Mouse (Mus musculus) liver, adult 2 months (tissue): ENCODE results near the gene Tmem178b. TPM values are rescaled to one million over a fixed set of nuclear protein-coding genes. Genes with fewer than 3 reads are reported as not detected.

Experiments used
- DNase-seq: peaks from one replicate; pipeline ENCODE4 v3.0.0-alpha.2; 2011; ENCODE audit warnings: low read depth, low spot score; ENCODE audit errors: extremely low read depth
- H3K27ac ChIP-seq: fragments of 200-500 bp; replicated peaks from 2 replicates; pipeline ENCODE4 v1.5.1; 2012; ENCODE audit warnings: low read depth, mild to moderate bottlenecking, control low read depth, inconsistent platforms, low read length; ENCODE audit not compliant: insufficient read depth
- H3K27me3 ChIP-seq: fragments of 200-500 bp; 2 replicates; pipeline ENCODE4 v1.6.1; 2012; ENCODE audit warnings: mild to moderate bottlenecking, moderate library complexity, low read length, inconsistent platforms; ENCODE audit not compliant: control insufficient read depth, insufficient read depth
- H3K36me3 ChIP-seq: fragments of 200-500 bp; 2 replicates; pipeline ENCODE4 v1.6.1; 2012; ENCODE audit warnings: low read length, inconsistent platforms; ENCODE audit not compliant: control insufficient read depth, insufficient read depth
- H3K4me1 ChIP-seq: fragments of 200-500 bp; 2 replicates; pipeline ENCODE4 v1.6.1; 2011; ENCODE audit warnings: low read length; ENCODE audit not compliant: control insufficient read depth, insufficient read depth
- H3K4me3 ChIP-seq: fragments of 200-500 bp; 2 replicates; pipeline ENCODE4 v1.5.1; 2011; ENCODE audit warnings: low read depth, mild to moderate bottlenecking, control low read depth, low read length, moderate library complexity; ENCODE audit not compliant: insufficient read depth
- H3K79me2 ChIP-seq: fragments of 200-500 bp; 2 replicates; pipeline ENCODE4 v1.6.1; 2012; ENCODE audit warnings: inconsistent platforms, mild to moderate bottlenecking, low read length, moderate library complexity; ENCODE audit not compliant: control insufficient read depth, insufficient read depth
- H3K9ac ChIP-seq: fragments of 200-500 bp; 2 replicates; pipeline ENCODE4 v1.6.1; 2012; ENCODE audit warnings: low read depth, mild to moderate bottlenecking, control low read depth, inconsistent platforms, low read length
- CTCF ChIP-seq: fragments of 200-500 bp; IDR thresholded peaks from 2 replicates; pipeline ENCODE4 v1.5.1; 2011; ENCODE audit warnings: low read depth, low read length, control low read depth
- POLR2A ChIP-seq: fragments of 200-500 bp; IDR thresholded peaks from 2 replicates; pipeline ENCODE4 v1.6.1; 2011; ENCODE audit warnings: low read length, control low read depth; ENCODE audit not compliant: insufficient read depth; ENCODE audit errors: extremely low read depth
- WGBS: fragments of 180-500 bp; shearing (Covaris S2); methylation state at CpG from one replicate; pipeline ENCODE4 v1.1.7; 2018; 5-methylcytosine and 5-hydroxymethylcytosine counted together
- polyA plus RNA-seq: library from polyadenylated mRNA; depleted of rRNA; stranded (reverse); fragments of >200 nt; gene quantifications from 2 replicates; pipeline ENCODE4 v1.2.3, GENCODE M21; 2012
- total RNA-seq: library from RNA; depleted of rRNA; stranded (reverse); fragments of >200 nt; gene quantifications from 2 replicates; pipeline ENCODE4 v1.2.3, GENCODE M21; 2014

The Tmem178b gene
- total and polyA plus RNA-seq, 2 experiments, result 0.02 to 0.09 TPM

GRCm38 (mm10) chr6:40061327-40062189 is 188.5 kb downstream of the Tmem178b start:
- no peak overlapping the region for H3K9ac ChIP-seq
- no peak for DNase-seq
- no peaks in the 10 kb centered on the region for H3K27me3 ChIP-seq
- no peak for TF ChIP-seq CTCF
- TF ChIP-seq POLR2A, result no peak
- no peaks in the 10 kb centered on the region for H3K4me1 ChIP-seq
- H3K27ac ChIP-seq, result no peak overlapping the region
- no peaks in the 10 kb centered on the region for H3K79me2 ChIP-seq
- WGBS, result 77% methylated on average over 5 of the region's 5 CpGs
- H3K4me3 ChIP-seq, result no peak overlapping the region
- no peaks in the 10 kb centered on the region for H3K36me3 ChIP-seq

- TF ChIP-seq POLR2A (no peak), CTCF (no peak)
- H3K4me3 ChIP-seq, result no peak overlapping the region
- no peaks in the 10 kb centered on the region for H3K4me1 ChIP-seq
- H3K27me3 ChIP-seq, result no peaks in the 10 kb centered on the region
- no peaks in the 10 kb centered on the region for H3K36me3 ChIP-seq
- no peak for DNase-seq
- WGBS, result 83% methylated on average over 7 of the region's 7 CpGs
- no peak overlapping the region for H3K9ac ChIP-seq
- no peaks in the 10 kb centered on the region for H3K79me2 ChIP-seq
- no peak overlapping the region for H3K27ac ChIP-seq
Observed at GRCm38 (mm10) chr6:40062190-40062501, 189.1 kb downstream of the Tmem178b start.

DNA sequence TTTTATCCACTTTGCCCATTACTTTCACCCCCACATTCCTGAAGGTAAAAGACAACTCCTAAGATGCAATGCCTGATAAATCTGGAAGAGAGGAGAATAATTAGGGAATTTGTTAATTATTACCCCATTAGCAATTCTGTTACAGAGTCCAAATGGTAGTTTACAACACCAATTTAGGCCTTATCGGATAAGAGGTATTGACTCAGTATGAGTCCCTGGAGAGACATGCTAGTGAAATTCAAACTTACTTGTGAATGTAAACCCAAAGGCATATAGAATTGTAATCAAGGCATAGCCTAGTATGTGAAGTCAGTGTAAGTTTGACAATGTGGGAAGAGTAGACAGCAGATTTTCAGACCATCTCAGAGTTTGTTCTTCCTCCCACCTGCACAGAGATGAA is 190.4 kb downstream of the Tmem178b start:
- no peaks in the 10 kb centered on the region for H3K4me1 ChIP-seq
- no peaks in the 10 kb centered on the region for H3K36me3 ChIP-seq
- H3K27me3 ChIP-seq, result no peaks in the 10 kb centered on the region; the same call in 1 of the 2 replicates
- no peak for TF ChIP-seq CTCF
- WGBS, result 77% methylated on average over 1 of the region's 1 CpGs
- H3K4me3 ChIP-seq, result no peak overlapping the region
- no peak overlapping the region for H3K27ac ChIP-seq
- H3K79me2 ChIP-seq, result no peaks in the 10 kb centered on the region
- DNase-seq, result no peak
- no peak overlapping the region for H3K9ac ChIP-seq

GRCm38 (mm10) chr6:40063899-40064298 is 190.8 kb downstream of the Tmem178b start:
- Histone ChIP-seq H3K79me2 (no peaks in the 10 kb centered on the region), H3K9ac (no peak overlapping the region), H3K36me3 (no peaks in the 10 kb centered on the region), H3K4me3 (no peak overlapping the region), H3K27me3 (no peaks in the 10 kb centered on the region; the same call in 1 of the 2 replicates), H3K27ac (no peak overlapping the region), H3K4me1 (no peaks in the 10 kb centered on the region)
- no peak for TF ChIP-seq CTCF
- TF ChIP-seq POLR2A, result no peak
- DNase-seq, result no peak
- 48% methylated on average over 1 of the region's 1 CpGs for WGBS

DNA sequence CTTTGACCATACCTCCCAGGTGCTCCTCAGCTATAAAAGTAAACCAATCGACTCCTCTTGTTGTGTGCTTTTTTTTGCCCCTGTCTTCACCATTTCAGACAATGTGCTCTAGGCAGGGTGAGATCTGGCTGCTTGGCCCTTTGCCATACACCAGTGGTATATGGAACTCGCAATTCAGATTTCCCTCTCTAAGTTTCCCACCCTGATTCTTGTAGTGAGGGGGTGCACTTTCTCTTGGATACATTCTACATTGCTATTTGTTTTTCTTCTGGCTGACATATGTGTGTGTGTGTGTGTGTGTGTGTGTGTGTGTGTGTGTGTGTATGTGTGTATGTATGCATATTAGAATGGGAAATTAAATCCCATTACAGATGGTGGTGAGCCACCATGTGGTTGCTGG is 191.3 kb downstream of the Tmem178b start:
- no peaks in the 10 kb centered on the region for H3K36me3 ChIP-seq
- no peaks in the 10 kb centered on the region for H3K79me2 ChIP-seq
- TF ChIP-seq CTCF (no peak), POLR2A (no peak)
- no peaks in the 10 kb centered on the region; the same call in 1 of the 2 replicates for H3K27me3 ChIP-seq
- WGBS, result 74% methylated on average over 2 of the region's 2 CpGs
- H3K9ac ChIP-seq, result no peak overlapping the region
- H3K4me3 ChIP-seq, result no peak overlapping the region
- no peak for DNase-seq
- H3K27ac ChIP-seq, result no peak overlapping the region
- H3K4me1 ChIP-seq, result no peaks in the 10 kb centered on the region

DNA sequence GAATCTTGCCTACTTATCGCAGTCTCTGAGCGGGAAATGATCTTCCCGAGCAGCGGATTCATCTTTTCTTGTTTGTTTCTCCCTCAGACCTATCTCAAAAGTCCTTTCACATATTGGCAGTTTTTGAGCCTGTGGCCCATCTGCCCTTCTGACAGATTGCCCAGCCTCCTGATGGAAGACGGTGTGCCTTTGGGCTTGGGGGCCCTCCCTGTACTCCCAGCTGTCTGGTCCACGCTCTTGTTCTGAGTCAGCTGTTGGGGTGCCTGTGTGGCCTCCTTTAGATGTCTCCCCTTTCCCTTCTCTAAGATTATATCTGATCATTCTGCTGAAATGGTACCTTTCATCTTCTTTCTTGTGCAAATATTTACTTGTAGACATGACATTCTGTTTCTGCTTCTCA is 195.4 kb downstream of the Tmem178b start:
- H3K4me3 ChIP-seq, result no peak overlapping the region
- no peaks in the 10 kb centered on the region for H3K79me2 ChIP-seq
- no peaks in the 10 kb centered on the region for H3K36me3 ChIP-seq
- H3K4me1 ChIP-seq, result no peaks in the 10 kb centered on the region
- no peak overlapping the region for H3K9ac ChIP-seq
- no peak for DNase-seq
- H3K27ac ChIP-seq, result no peak overlapping the region
- H3K27me3 ChIP-seq, result no peaks in the 10 kb centered on the region; the same call in 1 of the 2 replicates
- 42% methylated on average over 6 of the region's 6 CpGs for WGBS
- no peak for TF ChIP-seq CTCF
- no peak for TF ChIP-seq POLR2A
